Mouse (Mus musculus): ENCODE measurements around the gene Hist2h2be.
"Not testable (repeated sequence)": the region's sequence is repeated elsewhere in the genome, so short reads cannot be mapped to it uniquely, and the experiment has no call there.

Hist2h2be gene

DNA sequence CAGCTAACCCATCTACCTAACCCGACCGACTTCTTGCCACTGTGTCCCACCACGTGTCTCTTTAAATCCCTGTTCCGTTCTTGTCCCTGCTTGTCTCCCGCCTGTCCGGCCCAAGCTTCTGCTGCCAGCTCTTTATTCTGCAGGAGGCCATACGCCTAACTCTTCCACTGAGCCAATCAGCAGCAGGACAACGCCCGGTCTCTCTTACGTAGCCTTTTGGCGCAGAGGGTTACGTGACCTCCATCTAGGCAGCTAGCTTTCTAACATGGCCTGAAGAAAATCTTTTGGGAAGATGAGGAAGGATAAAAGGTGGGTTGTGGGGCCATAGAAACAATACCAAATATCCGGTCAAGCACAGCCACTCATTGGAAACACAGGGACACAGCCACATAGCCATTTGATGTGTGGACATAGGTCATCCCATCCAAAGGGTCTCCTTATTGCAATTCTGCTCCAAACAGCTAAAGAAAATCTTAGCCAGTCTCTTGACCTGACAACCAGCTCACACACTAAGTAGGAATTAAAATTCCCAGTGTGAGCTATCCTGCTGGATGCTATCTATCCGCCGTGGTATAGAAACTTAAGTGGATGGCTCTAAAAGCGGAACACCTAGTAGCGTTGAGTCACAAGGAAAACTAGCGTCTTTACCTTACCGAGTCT lies 41.4 kb downstream of the Hist2h2be start:
- DNase-seq (ENCODE audit: low read depth): peak; percentile 83

DNA sequence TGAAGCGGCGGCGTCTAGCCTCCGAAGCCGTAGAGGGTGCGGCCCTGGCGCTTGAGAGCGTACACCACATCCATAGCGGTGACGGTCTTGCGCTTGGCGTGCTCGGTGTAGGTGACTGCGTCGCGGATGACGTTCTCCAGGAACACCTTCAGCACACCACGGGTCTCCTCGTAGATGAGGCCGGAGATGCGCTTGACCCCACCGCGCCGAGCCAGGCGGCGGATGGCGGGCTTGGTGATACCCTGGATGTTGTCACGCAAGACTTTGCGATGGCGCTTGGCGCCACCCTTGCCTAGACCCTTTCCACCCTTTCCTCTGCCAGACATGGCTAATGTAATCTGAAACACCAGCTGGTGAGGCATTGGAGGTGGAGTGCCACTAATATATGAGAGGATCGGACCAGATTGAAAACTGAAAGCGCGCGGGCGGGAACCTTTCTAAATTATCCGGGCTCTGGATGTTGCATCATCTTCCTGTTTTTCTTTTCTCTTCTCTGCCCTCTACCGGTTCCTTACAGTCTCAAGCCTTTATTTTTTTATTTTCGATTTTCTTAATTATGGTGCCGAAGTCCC lies 42.1 kb downstream of the Hist2h2be start, which contains the start of gene Hist2h4:
TSS of gene Hist2h4 (minus strand) at position 333 of the 572 bp plus-strand sequence.
- DNase-seq (ENCODE audit: low read depth): peak; percentile 97

DNA sequence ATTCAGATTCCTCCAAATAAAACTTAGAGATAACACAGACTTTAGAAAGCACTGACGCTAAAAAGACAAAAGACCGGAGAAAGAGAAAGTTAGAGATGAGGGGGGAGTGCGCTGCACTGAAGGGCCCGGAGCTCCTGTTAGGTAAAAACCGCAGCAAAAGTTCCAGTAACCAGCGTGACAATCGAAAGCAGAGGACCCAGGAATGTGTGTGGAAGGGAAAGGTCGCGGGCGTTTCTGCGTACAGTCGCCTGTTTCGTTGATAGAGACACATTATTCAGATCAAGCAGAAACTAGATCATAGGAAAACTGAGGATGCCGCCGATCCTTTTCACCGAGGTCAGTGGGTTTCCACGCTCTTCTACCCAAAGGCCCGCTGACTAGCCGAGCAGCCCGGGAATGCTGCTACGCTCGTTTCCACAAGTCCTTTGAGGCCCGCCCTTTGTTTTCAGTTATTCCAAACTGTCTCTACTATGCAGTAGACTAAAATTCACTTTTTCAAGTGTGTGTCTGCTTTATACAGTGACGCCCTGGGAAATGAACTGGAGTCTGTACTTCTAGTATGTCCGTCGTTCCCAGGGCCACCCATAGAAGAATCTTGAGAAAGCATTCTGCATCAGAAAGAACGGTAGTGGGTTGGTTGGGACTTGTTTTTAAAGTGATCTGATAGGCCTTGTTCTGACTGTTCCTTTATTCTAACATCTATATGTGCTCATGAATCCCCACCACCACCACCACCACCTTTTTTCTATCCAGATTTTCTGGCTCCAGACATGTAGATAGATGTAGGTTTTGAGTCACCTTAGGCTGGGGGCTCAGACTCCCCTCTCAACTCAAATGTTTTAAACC lies 42.9 kb downstream of the Hist2h2be start:
- no peak for DNase-seq (ENCODE audit: low read depth)

DNA sequence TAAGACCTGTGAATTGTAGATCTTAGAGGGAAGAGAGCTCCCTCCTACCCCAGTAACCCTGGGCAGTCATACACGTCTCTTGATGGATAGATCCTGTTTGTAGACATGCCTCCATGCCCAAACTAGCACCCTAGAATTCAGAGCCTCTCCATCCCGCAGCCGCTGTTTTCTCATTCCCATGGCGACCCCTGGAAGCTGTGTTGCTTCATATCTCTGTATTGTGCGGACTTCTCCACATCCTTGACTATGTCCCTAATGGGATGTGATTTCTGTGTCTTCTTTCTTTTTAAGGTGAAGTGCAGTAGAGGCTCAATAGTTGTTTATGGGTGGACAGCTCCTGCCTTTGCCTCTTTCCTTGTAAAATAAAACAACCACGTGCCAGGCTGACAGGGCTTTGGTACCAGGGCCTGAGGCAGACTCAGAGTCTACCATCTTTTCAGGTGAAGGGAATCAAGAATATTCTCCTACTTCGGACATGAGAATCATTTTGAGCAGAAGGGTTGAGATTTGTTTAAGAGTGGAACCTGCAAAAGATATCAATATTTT lies 43.6 kb downstream of the Hist2h2be start:
- peak; percentile 39 for DNase-seq (ENCODE audit: low read depth)

DNA sequence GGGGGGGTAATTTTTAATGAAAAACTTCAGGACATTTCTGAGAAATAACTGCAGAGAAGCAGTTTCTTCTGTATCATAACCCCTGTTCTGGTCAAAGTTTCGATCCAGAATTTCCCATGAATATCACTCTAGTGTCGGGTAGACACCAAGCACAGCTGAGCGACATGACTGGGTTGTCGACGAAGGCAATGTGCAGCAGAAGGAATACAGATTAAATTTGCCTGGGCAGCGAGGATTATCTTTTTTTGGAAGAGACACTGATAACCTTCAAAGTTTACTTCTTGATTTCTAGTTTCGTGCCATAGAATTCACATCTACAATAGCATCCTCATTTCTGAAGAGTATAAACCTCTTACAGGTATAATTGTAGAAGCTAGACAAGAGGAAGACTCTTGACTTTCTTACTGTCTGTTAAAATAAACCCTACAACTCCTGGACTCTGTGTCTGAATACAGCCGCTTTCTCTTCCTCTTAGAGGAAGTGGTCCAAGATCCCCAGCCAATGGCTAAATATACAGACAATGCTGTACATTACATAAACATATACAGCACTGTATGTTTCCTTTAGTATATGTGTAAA lies 45.3 kb downstream of the Hist2h2be start:
- no peak for DNase-seq (ENCODE audit: low read depth)

DNA sequence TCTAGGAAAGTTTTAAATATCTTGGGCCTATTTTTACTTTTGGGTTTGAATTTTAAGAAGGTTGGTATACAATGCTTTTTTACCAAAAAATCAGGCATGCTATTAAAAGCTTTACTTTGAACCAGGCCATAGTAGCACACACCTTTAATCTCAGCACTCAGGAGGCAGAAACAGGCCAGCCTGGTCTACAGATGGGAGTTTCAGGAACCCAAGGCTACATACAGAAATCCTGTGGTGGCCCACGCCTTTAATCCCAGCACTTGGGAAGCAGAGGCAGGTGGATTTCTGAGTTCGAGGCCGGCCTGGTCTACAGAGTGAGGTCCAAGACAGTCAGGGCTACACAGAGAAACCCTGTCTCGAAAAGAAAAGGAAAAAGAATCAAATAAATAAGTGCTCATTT lies 46.6 kb downstream of the Hist2h2be start:
- no peak for DNase-seq (ENCODE audit: low read depth)

DNA sequence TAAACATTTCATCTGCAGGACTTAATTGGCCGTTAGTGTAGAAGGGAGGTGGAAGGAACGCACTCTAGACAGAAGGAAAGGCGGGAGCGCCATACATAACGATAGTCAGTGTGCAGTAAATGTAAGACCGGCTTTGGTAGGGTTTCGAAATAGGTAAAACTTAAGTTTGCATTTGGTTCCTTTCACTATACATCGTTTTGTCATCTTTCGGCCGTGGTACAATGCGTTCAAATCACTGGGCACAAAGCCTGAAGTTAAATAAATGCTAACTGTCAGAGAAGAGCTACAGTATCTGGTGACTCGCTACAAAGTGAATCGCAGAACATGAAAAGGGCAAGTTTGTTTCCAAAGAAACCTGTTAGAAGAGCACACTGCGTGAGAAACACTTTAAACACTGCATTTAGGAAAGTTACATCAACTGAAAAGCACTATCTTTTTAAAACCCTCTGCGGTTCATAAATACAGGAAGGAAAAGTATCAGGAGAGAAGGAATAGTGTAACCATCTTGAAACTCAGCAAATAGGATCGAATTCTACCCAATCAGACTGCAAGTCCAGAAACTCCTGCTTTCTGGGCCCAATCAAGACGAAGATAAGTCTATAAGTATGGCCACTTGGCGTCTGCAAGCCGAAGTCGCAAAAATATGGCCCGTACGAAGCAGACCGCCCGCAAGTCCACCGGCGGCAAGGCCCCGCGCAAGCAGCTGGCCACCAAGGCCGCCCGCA lies 47.3 kb downstream of the Hist2h2be start, which contains the start of gene Hist2h3b:
TSS of gene Hist2h3b (plus strand) at position 604 of the 725 bp plus-strand sequence.
- DNase-seq (ENCODE audit: low read depth): peak; percentile 81

DNA sequence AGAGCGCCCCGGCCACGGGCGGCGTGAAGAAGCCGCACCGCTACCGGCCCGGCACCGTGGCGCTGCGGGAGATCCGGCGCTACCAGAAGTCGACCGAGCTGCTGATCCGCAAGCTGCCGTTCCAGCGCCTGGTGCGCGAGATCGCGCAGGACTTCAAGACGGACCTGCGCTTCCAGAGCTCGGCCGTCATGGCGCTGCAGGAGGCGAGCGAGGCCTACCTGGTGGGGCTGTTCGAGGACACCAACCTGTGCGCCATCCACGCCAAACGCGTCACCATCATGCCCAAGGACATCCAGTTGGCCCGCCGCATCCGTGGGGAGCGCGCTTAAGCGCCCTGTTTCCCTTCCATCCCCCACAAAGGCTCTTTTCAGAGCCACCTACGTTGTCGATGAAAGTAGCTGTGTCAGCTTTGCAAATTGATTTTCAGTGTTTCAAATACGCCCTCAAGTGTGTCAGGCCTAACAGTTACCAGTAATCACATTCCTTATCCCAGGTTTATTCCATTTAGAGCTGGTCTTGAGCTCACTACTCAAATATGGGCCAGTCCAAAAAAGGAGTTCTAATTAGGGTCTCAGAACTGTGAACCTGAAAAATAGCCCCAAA lies 48.0 kb downstream of the Hist2h2be start:
- not testable (repeated sequence) for DNase-seq (ENCODE audit: low read depth)

DNA sequence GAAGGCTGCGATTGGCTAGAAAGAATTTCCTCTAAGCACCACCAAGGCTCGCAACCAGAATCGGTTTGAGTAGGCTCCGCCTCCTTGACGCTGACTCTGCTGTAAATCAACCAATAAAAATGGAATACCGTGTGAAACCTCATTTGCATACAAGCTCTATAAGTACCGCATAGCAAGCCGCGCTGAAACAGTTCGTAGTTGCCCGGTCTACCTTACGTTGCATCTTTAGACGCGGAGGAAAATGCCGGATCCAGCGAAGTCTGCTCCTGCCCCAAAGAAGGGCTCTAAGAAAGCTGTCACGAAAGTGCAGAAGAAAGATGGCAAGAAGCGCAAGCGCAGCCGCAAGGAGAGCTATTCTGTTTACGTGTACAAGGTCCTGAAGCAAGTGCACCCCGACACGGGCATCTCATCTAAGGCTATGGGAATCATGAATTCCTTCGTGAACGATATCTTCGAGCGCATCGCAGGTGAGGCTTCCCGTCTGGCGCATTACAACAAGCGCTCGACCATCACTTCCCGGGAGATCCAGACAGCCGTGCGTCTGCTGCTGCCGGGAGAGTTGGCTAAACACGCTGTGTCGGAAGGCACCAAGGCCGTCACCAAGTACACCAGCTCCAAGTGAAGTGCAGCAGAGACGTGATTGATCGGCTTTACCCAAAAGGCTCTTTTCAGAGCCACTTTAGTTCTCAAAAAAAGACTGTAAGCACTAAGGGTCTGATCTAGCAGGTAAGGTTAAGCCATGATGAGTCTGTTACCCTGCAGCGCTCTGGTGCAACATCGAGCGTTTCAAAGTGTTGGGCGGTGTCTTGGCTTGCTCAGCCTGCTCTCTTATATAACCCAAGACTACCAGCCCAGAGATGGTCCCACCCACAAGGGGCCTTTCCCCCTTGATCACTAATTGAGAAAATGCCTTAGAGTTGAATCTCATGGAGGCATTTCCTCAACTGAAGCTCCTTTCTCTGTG lies 48.9 kb downstream of the Hist2h2be start, which contains the start of gene Hist2h2bb:
TSS of gene Hist2h2bb (plus strand) at position 242 of the 964 bp plus-strand sequence.
- peak; percentile 98 for DNase-seq (ENCODE audit: low read depth)
